Mouse (Mus musculus) MEL (cell line): ENCODE measurements around the gene Nars2.

Source experiments
- CHD2 ChIP-seq: IDR thresholded peaks from 2 replicates; pipeline ENCODE4 v1.6.1; 2011; ENCODE audit warnings: low read length, improper control_type of control experiment
- CTCF ChIP-seq, 3 experiments: IDR thresholded peaks in 2 of 3; conservative IDR thresholded peaks in 1 of 3; 2 replicates each; pipeline ENCODE4 v1.5.1; 2011 to 2012; ENCODE audit warnings: low read length in 3 of 3, low read depth in 2 of 3, mild to moderate bottlenecking in 2 of 3, improper control_type of control experiment in 1 of 3, inconsistent platforms in 1 of 3, mixed read lengths in 1 of 3, moderate library complexity in 1 of 3; ENCODE audit not compliant: control insufficient read depth in 1 of 3, insufficient read depth in 1 of 3, poor library complexity in 1 of 3, severe bottlenecking in 1 of 3
- EP300 ChIP-seq, 2 experiments: IDR thresholded peaks; 2 replicates each; pipeline ENCODE4 v1.6.1; 2011; ENCODE audit warnings: improper control_type of control experiment in 2 of 2, low read length in 2 of 2, low read depth in 1 of 2, mild to moderate bottlenecking in 1 of 2
- GATA1 ChIP-seq: IDR thresholded peaks from 2 replicates; pipeline ENCODE4 v1.6.1; 2011; ENCODE audit warnings: low read depth, low read length, improper control_type of control experiment
- HCFC1 ChIP-seq: IDR thresholded peaks from 2 replicates; pipeline ENCODE4 v1.6.1; 2012; ENCODE audit warnings: low read depth, mild to moderate bottlenecking, inconsistent platforms, low read length, improper control_type of control experiment, moderate library complexity
- MAFK ChIP-seq: IDR thresholded peaks from 2 replicates; pipeline ENCODE4 v1.6.1; 2011; ENCODE audit warnings: low read depth, mild to moderate bottlenecking, low read length, improper control_type of control experiment, borderline replicate concordance
- MAX ChIP-seq: IDR thresholded peaks from 2 replicates; pipeline ENCODE4 v1.6.1; 2011; ENCODE audit warnings: low read length, improper control_type of control experiment
- MEF2A ChIP-seq: IDR thresholded peaks from 2 replicates; pipeline ENCODE4 v1.6.1; 2014; ENCODE audit warnings: low read depth, mild to moderate bottlenecking, inconsistent platforms, low read length, improper control_type of control experiment; ENCODE audit not compliant: poor library complexity, insufficient replicate concordance, severe bottlenecking; ENCODE audit errors: extremely low read depth
- NRF1 ChIP-seq: IDR thresholded peaks from 2 replicates; pipeline ENCODE4 v1.6.1; 2014; ENCODE audit warnings: low read depth, mild to moderate bottlenecking, inconsistent platforms, low read length, improper control_type of control experiment, moderate library complexity; ENCODE audit not compliant: poor library complexity, insufficient read depth, severe bottlenecking
- POLR2AphosphoS2 ChIP-seq: IDR thresholded peaks from 2 replicates; pipeline ENCODE4 v1.6.1; 2011; ENCODE audit warnings: low read length, improper control_type of control experiment
- RAD21 ChIP-seq: IDR thresholded peaks from 2 replicates; pipeline ENCODE4 v1.6.1; 2011; ENCODE audit warnings: mild to moderate bottlenecking, low read depth, low read length, improper control_type of control experiment
- SIN3A ChIP-seq: IDR thresholded peaks from 2 replicates; pipeline ENCODE4 v1.6.1; 2012; ENCODE audit warnings: low read length, improper control_type of control experiment, inconsistent platforms
- ZNF384 ChIP-seq: IDR thresholded peaks from 2 replicates; pipeline ENCODE4 v1.6.1; 2012; ENCODE audit warnings: low read depth, mild to moderate bottlenecking, inconsistent platforms, low read length, improper control_type of control experiment

- TF ChIP-seq EP300 (IDR thresholded peaks at IDR 0.05; ENCODE audit: low read depth in 1 of 2, low read length in 2 of 2) (no peak), SIN3A (no peak), CTCF (IDR thresholded peaks at IDR 0.05 in 2 of 3, conservative IDR thresholded peaks at IDR 0.05 in 1 of 3; ENCODE audit: control insufficient read depth in 1 of 3, insufficient read depth in 1 of 3, low read depth in 2 of 3, low read length in 3 of 3, poor library complexity in 1 of 3, severe bottlenecking in 1 of 3) (no peak), CHD2 (no peak), POLR2AphosphoS2 (no peak), ZNF384 (no peak), HCFC1 (no peak), GATA1 (0 out of 2 replicates have a peak, but pooled peaks have one; percentile 22), MAFK (no peak), MEF2A (no peak), MAX (no peak), NRF1 (no peak), RAD21 (no peak)
Observed at GRCm38 (mm10) chr7:97019303-97019702, 68.0 kb downstream of the Nars2 start.
